Mouse (Mus musculus): ENCODE results near the gene Tom1l1.

DNA sequence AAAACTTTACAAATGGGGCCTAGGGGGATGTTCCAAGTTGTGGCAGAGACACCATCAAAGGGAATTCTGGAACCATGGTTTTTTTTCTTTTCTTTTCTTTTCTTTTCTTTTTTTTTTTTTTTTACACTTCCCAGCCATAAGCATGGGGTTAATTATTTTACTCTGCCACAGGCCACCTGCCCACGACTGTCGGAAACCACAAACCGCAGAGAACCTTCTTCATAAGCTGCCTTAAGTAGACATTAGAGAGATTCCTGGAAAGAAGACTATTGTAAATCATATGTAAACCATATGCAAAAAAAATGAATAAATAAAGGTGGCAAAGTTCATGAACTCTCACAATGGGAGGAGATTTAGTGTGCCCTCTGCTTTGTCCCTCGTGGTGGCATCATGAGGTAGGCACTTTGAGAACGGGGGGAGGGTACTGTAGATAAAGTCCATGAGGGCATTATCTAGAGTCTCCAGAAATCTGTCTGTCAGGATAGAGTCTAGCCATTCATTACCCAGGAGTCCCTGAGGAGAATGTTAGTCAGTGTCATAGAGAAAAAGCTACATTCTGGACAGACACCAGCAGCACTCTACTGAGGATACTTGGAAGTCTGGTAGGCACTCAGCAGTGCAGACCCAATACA lies 12.6 kb downstream of the Tom1l1 start:
- TF ChIP-seq POLR2A (IDR thresholded peaks at IDR 0.05; ENCODE audit: extremely low read depth, insufficient read depth, low read length), result no peak
- TF ChIP-seq CTCF (IDR thresholded peaks at IDR 0.05; ENCODE audit: low read depth, low read length), result no peak

All from liver, adult 2 months (tissue).